Mouse (Mus musculus) monocyte, adult 2 months (primary cell): Measurements from ENCODE around the gene Tbc1d16.

Experiments
- DNase-seq, 2 experiments: peaks; one replicate each; pipeline ENCODE4 v3.0.0; 2022; ENCODE audit warnings: low spot score in 2 of 2, low read depth in 1 of 2

The Tbc1d16 gene

GRCm38 (mm10) chr11:119147153-119147552, 81.1 kb downstream of the Tbc1d16 start:
- no peak for DNase-seq

GRCm38 (mm10) chr11:119146140-119146539, 82.2 kb downstream of the Tbc1d16 start:
- DNase-seq, result no peak

- DNase-seq, result no peak
Measured at GRCm38 (mm10) chr11:119144801-119145475, 83.4 kb downstream of the Tbc1d16 start.

- no peak for DNase-seq
Measured at GRCm38 (mm10) chr11:119143376-119144002, 84.8 kb downstream of the Tbc1d16 start.

GRCm38 (mm10) chr11:119142615-119143014, 85.7 kb downstream of the Tbc1d16 start:
- no peak for DNase-seq

GRCm38 (mm10) chr11:119139026-119139425, 89.3 kb downstream of the Tbc1d16 start:
- no peak for DNase-seq

GRCm38 (mm10) chr11:119138205-119138604, 90.1 kb downstream of the Tbc1d16 start:
- no peak for DNase-seq

- no peak for DNase-seq
Measured at GRCm38 (mm10) chr11:119134586-119134985, 93.7 kb downstream of the Tbc1d16 start.

- no peak for DNase-seq
Measured at GRCm38 (mm10) chr11:119133437-119134221, 94.7 kb downstream of the Tbc1d16 start.

- DNase-seq, result no peak
Measured at GRCm38 (mm10) chr11:119132198-119133035, 95.9 kb downstream of the Tbc1d16 start.

- no peak for DNase-seq
Measured at GRCm38 (mm10) chr11:119130081-119130765, 98.1 kb downstream of the Tbc1d16 start.

- no peak for DNase-seq
Measured at GRCm38 (mm10) chr11:119129281-119130058, 98.8 kb downstream of the Tbc1d16 start.

- no peak for DNase-seq
Measured at GRCm38 (mm10) chr11:119128668-119129280, 99.5 kb downstream of the Tbc1d16 start.

GRCm38 (mm10) chr11:119127686-119128473, 100.4 kb downstream of the Tbc1d16 start:
- DNase-seq, result no peak

GRCm38 (mm10) chr11:119127147-119127546, 101.2 kb downstream of the Tbc1d16 start:
- DNase-seq, result no peak

- DNase-seq, result peak; percentile 19 to 47
Measured at GRCm38 (mm10) chr11:119125929-119126861, 102.1 kb downstream of the Tbc1d16 start.

- DNase-seq, result no peak
Measured at GRCm38 (mm10) chr11:119124536-119124935, 103.8 kb downstream of the Tbc1d16 start.
